Mouse (Mus musculus): ENCODE results near the gene Clrn1. TPM values are rescaled to one million over a fixed set of nuclear protein-coding genes. Genes with fewer than 3 reads are reported as not detected.

Gene Clrn1
- total and polyA plus RNA-seq, 2 experiments = not detected

DNA sequence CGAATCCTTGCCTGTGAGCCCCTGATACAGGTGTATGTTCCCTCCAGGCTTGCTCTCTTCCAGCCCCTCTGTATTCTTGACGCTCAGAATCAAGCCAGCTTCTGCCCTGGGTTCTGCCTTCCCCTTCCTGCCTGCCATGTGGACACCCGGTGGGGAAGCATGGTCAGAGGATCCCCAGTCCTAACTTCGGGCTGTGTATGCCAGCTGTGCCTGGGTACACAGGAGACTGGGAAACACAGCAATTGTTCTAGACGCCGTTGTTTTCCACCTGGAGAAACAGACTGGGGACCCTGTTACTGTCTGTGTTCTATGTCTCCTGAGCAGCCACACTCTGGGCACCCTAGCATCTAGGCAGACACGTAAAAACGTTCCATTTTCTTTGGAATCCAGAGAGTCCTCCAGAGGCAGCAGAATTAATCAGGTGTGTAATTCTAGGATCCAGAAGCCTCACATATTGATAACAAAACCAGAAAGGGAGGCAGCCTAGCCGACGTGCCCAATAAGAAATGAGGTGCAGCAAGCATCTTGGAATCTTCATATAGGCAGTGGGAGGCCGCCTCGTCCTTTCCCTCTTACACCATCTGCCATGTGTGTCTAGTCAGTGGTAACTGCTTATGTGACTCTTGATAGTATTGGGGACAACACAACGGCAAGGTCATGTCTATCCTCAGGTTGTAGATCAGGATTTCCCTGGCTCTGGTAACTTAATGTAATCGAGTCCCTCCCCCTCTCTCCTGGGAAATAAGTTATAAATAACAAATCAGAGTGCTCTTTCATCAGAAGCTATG is 56.6 kb downstream of the Clrn1 start:
- 85% methylated on average over 14 of the region's 14 CpGs for WGBS
- no peak overlapping the region for H3K27ac ChIP-seq (replicated peaks; ENCODE audit: insufficient read depth, low read depth, low read length)
- H3K4me1 ChIP-seq (ENCODE audit: control insufficient read depth, insufficient read depth, low read length) = no peaks in the 10 kb centered on the region
- TF ChIP-seq CTCF (IDR thresholded peaks at IDR 0.05; ENCODE audit: low read depth, low read length) (no peak), POLR2A (IDR thresholded peaks at IDR 0.05; ENCODE audit: extremely low read depth, insufficient read depth, low read length) (no peak)
- no peak overlapping the region for H3K4me3 ChIP-seq (ENCODE audit: insufficient read depth, low read depth, low read length)
- no peak overlapping the region for H3K9ac ChIP-seq (ENCODE audit: low read depth, low read length)
- no peak for DNase-seq (ENCODE audit: extremely low read depth, low read depth, low spot score)
- no peaks in the 10 kb centered on the region for H3K27me3 ChIP-seq (ENCODE audit: control insufficient read depth, insufficient read depth, low read length)
- no peaks in the 10 kb centered on the region for H3K36me3 ChIP-seq (ENCODE audit: control insufficient read depth, insufficient read depth, low read length)
- no peaks in the 10 kb centered on the region for H3K79me2 ChIP-seq (ENCODE audit: control insufficient read depth, insufficient read depth, low read length)

DNA sequence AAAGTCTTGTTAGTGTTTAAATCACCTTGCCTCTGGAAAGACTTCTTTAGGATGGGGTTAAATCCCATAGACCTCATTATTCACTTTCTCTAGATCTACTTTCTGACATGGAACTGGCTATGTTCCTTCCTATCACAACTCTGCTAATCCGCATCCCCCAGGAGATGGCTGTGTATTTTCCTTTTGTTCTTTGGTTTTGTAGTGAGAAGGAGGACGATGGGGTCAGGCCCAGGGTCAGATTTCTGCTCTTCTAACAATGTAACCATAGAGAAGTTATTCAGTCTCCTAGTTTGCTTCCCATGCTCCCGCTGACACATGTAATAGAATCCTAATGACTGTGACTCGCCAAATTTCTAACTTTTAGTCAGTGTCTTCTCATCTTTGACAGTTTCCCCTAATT is 58.9 kb downstream of the Clrn1 start:
- no peak for TF ChIP-seq CTCF (IDR thresholded peaks at IDR 0.05; ENCODE audit: low read depth, low read length)
- WGBS = 73% methylated on average over 4 of the region's 4 CpGs

DNA sequence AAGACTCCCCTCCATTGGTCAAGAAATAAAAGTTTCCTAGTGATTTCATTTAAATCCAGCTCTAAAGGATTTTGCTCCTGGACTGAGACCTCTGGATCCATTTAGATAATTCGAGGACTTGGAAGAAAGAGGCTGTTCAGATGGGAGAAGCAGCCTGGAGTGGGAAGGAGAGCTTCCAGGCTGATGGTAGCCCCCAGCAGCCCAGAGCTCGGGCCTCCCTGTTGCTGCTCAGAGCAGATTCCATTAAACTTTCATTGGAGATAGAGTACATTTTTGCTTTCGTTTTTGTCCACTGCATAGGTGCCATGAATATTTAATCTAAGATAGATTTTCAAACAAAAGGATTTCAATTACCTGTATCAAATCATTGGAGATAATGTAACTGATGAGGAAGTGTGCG is 62.9 kb downstream of the Clrn1 start, which contains the start of gene Mindy4b-ps:
Gene Mindy4b-ps, minus strand, starts transcription at position 101 of the 400 bp plus-strand sequence.
- 71% methylated on average over 4 of the region's 4 CpGs for WGBS
- TF ChIP-seq POLR2A (IDR thresholded peaks at IDR 0.05; ENCODE audit: extremely low read depth, insufficient read depth, low read length) (no peak), CTCF (IDR thresholded peaks at IDR 0.05; ENCODE audit: low read depth, low read length) (no peak)
- Histone ChIP-seq H3K79me2 (ENCODE audit: control insufficient read depth, insufficient read depth, low read length) (no peaks in the 10 kb centered on the region), H3K4me3 (ENCODE audit: insufficient read depth, low read depth, low read length) (no peak within 1 kb of the TSS), H3K4me1 (ENCODE audit: control insufficient read depth, insufficient read depth, low read length) (no peaks in the 10 kb centered on the region), H3K27me3 (ENCODE audit: control insufficient read depth, insufficient read depth, low read length) (no peaks in the 10 kb centered on the region), H3K9ac (ENCODE audit: low read depth, low read length) (no peak within 1 kb of the TSS), H3K36me3 (ENCODE audit: control insufficient read depth, insufficient read depth, low read length) (no peaks in the 10 kb centered on the region), H3K27ac (replicated peaks; ENCODE audit: insufficient read depth, low read depth, low read length) (no peak within 1 kb of the TSS)
- DNase-seq (ENCODE audit: extremely low read depth, low read depth, low spot score) = no peak

More for the DNA sequence above, 58.9 kb downstream of the Clrn1 start:
- no peaks in the 10 kb centered on the region for H3K79me2 ChIP-seq (ENCODE audit: control insufficient read depth, insufficient read depth, low read length)
- H3K4me3 ChIP-seq (ENCODE audit: insufficient read depth, low read depth, low read length) = no peak overlapping the region
- no peak overlapping the region for H3K9ac ChIP-seq (ENCODE audit: low read depth, low read length)
- H3K36me3 ChIP-seq (ENCODE audit: control insufficient read depth, insufficient read depth, low read length) = no peaks in the 10 kb centered on the region
- DNase-seq (ENCODE audit: extremely low read depth, low read depth, low spot score) = no peak
- no peak overlapping the region for H3K27ac ChIP-seq (replicated peaks; ENCODE audit: insufficient read depth, low read depth, low read length)
- H3K4me1 ChIP-seq (ENCODE audit: control insufficient read depth, insufficient read depth, low read length) = no peaks in the 10 kb centered on the region
- no peaks in the 10 kb centered on the region for H3K27me3 ChIP-seq (ENCODE audit: control insufficient read depth, insufficient read depth, low read length)

DNA sequence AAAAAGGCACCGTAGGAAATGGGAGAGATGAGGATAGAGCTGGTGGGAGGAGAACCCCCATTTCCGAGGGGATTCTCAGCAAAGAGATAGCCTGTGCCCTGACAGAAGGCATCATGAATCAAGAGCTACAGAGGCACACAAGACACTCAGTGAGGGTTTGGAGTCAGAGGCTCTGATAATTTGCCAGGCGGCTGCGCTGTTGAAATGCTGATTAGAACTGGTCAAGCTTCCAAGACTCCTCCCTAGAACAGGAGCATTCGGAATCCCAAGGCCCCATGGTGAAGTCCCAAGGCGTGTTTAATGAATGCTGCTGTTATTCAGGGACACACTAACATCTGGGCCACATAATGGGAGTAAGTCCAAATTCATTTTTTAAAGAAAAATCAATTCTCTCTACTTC is 67.8 kb downstream of the Clrn1 start:
- Histone ChIP-seq H3K27ac (replicated peaks; ENCODE audit: insufficient read depth, low read depth, low read length) (no peak overlapping the region), H3K4me3 (ENCODE audit: insufficient read depth, low read depth, low read length) (no peak overlapping the region), H3K27me3 (ENCODE audit: control insufficient read depth, insufficient read depth, low read length) (no peaks in the 10 kb centered on the region), H3K36me3 (ENCODE audit: control insufficient read depth, insufficient read depth, low read length) (no peaks in the 10 kb centered on the region), H3K9ac (ENCODE audit: low read depth, low read length) (no peak overlapping the region), H3K4me1 (ENCODE audit: control insufficient read depth, insufficient read depth, low read length) (no peaks in the 10 kb centered on the region), H3K79me2 (ENCODE audit: control insufficient read depth, insufficient read depth, low read length) (no peaks in the 10 kb centered on the region)
- TF ChIP-seq POLR2A (IDR thresholded peaks at IDR 0.05; ENCODE audit: extremely low read depth, insufficient read depth, low read length) = no peak
- no peak for TF ChIP-seq CTCF (IDR thresholded peaks at IDR 0.05; ENCODE audit: low read depth, low read length)
- WGBS = 73% methylated on average over 6 of the region's 6 CpGs
- no peak for DNase-seq (ENCODE audit: extremely low read depth, low read depth, low spot score)

DNA sequence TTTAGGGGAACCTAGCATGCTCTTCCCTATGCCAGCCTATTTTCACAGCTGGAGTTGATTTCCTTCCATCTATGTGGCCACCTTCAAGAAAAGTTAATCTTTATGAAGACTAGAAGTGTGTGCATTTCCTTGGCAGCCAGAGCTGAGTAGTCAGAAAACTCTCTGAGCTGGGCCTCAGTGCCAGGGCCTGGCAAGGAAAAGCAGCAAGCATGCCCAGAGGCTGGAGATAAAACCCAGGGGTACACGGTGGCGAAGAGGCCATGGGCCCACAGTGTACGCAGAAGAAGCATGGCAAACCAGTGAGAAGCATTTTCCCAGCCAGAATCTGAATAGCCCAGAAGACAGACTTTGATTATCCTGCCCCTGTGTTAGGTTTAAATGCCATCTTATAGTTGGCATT is 70.9 kb downstream of the Clrn1 start:
- TF ChIP-seq CTCF (IDR thresholded peaks at IDR 0.05; ENCODE audit: low read depth, low read length) = no peak
- TF ChIP-seq POLR2A (IDR thresholded peaks at IDR 0.05; ENCODE audit: extremely low read depth, insufficient read depth, low read length) = no peak

DNA sequence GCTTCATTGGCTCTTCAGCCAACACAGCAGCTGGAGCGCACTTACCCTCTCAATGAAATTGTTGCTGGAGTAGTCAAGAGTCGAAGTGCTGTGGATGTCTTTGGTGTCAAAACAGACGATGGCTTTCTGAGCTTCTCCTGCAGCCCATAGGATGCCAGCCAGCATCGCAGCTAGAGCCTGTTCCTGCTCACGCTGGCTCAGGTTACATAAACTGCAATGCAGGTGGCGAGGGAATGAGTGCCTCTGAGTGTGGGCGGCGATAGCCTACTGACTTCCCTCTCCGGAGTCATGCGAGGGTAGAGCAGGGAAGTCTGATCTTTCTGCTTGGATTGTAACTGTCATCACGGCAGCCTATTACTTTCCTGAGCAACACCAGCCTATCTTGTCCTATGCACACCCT is 74.8 kb downstream of the Clrn1 start:
- Histone ChIP-seq H3K4me1 (ENCODE audit: control insufficient read depth, insufficient read depth, low read length) (no peaks in the 10 kb centered on the region), H3K27ac (replicated peaks; ENCODE audit: insufficient read depth, low read depth, low read length) (no peak overlapping the region), H3K36me3 (ENCODE audit: control insufficient read depth, insufficient read depth, low read length) (no peaks in the 10 kb centered on the region), H3K27me3 (ENCODE audit: control insufficient read depth, insufficient read depth, low read length) (no peaks in the 10 kb centered on the region), H3K79me2 (ENCODE audit: control insufficient read depth, insufficient read depth, low read length) (no peaks in the 10 kb centered on the region), H3K9ac (ENCODE audit: low read depth, low read length) (no peak overlapping the region), H3K4me3 (ENCODE audit: insufficient read depth, low read depth, low read length) (no peak overlapping the region)
- WGBS = 51% methylated on average over 11 of the region's 11 CpGs
- TF ChIP-seq CTCF (IDR thresholded peaks at IDR 0.05; ENCODE audit: low read depth, low read length) (no peak), POLR2A (IDR thresholded peaks at IDR 0.05; ENCODE audit: extremely low read depth, insufficient read depth, low read length) (no peak)
- no peak for DNase-seq (ENCODE audit: extremely low read depth, low read depth, low spot score)

More for the DNA sequence above, 70.9 kb downstream of the Clrn1 start:
- no peak overlapping the region for H3K4me3 ChIP-seq (ENCODE audit: insufficient read depth, low read depth, low read length)
- WGBS = 92% methylated on average over 3 of the region's 3 CpGs
- no peaks in the 10 kb centered on the region for H3K4me1 ChIP-seq (ENCODE audit: control insufficient read depth, insufficient read depth, low read length)
- no peaks in the 10 kb centered on the region for H3K36me3 ChIP-seq (ENCODE audit: control insufficient read depth, insufficient read depth, low read length)
- H3K27ac ChIP-seq (replicated peaks; ENCODE audit: insufficient read depth, low read depth, low read length) = no peak overlapping the region
- H3K27me3 ChIP-seq (ENCODE audit: control insufficient read depth, insufficient read depth, low read length) = no peaks in the 10 kb centered on the region
- H3K79me2 ChIP-seq (ENCODE audit: control insufficient read depth, insufficient read depth, low read length) = no peaks in the 10 kb centered on the region
- no peak for DNase-seq (ENCODE audit: extremely low read depth, low read depth, low spot score)
- no peak overlapping the region for H3K9ac ChIP-seq (ENCODE audit: low read depth, low read length)
